Comparison of ENCODE assay signal across 9 mouse cellular contexts in genomic region chr13:56221129-56221910, GRCm38 (mm10). TPM values are rescaled to one million over a fixed set of nuclear protein-coding genes. Genes with fewer than 3 reads are reported as not detected.
DNase-seq lines count a peak whose midpoint lies in the region; ATAC-seq and TF ChIP-seq lines count a peak whose summit lies in the region.
"Had no signal": no experiment of that assay in that cellular context is flagged by ENCODE, and none has a peak within 500 bp of the region (broad histone marks: within the 10 kb centered on the region; RNA-seq: fewer than 3 reads in every experiment).

No protein-coding gene starts in this region.

- ATAC-seq in kidney, postnatal 0 days (replicated peaks; ENCODE audit: low FRiP score, low read depth): peak; percentile 52
- ATAC-seq in hindbrain, embryonic 12.5 days (ENCODE audit: low FRiP score): peak; percentile 86

- TF ChIP-seq CTCF in kidney, postnatal 0 days (IDR thresholded peaks at IDR 0.05; ENCODE audit: low read depth): peak; percentile 13; the same call in 1 of the 2 replicates

- peaks cover 3% of the 10 kb centered on the region; the same call in 1 of the 2 replicates for H3K4me1 ChIP-seq in kidney, postnatal 0 days (replicated peaks; ENCODE audit: insufficient read depth, low read length)
- peaks cover 39% of the 10 kb centered on the region for H3K4me1 ChIP-seq in hindbrain, embryonic 12.5 days
- peaks cover 82% of the 10 kb centered on the region for H3K4me1 ChIP-seq in midbrain, embryonic 10.5 days

- H3K27ac ChIP-seq in kidney, postnatal 0 days: no peak overlapping the region
- H3K27ac ChIP-seq in hindbrain, embryonic 12.5 days: peak overlapping the region; percentile 74
- peak overlapping the region; percentile 93 for H3K27ac ChIP-seq in midbrain, embryonic 10.5 days (replicated peaks)

- H3K36me3 ChIP-seq in kidney, postnatal 0 days (ENCODE audit: insufficient read depth, low read length): no peaks in the 10 kb centered on the region
- H3K36me3 ChIP-seq in hindbrain, embryonic 12.5 days: no peaks in the 10 kb centered on the region
- no peaks in the 10 kb centered on the region for H3K36me3 ChIP-seq in midbrain, embryonic 10.5 days

- peak overlapping the region; percentile 37; the same call in 1 of the 2 replicates for H3K9ac ChIP-seq in kidney, postnatal 0 days (ENCODE audit: low read depth, low read length)
- H3K9ac ChIP-seq in hindbrain, embryonic 12.5 days: peak overlapping the region; percentile 48

- peak; percentile 56 for DNase-seq in kidney, postnatal 0 days (ENCODE audit: low spot score)
- no peak for DNase-seq in kidney, adult 18-20 months
- DNase-seq in embryo, embryonic 10 days (ENCODE audit: low spot score): peak; percentile 81
- peak; percentile 89 for DNase-seq in midbrain, embryonic 10.5 days (ENCODE audit: low spot score)
- DNase-seq in gastrocnemius, postnatal 4 days (ENCODE audit: low spot score in 2 of 2): no peak
- no peak for DNase-seq in spleen, postnatal 36 days (ENCODE audit: low spot score in 2 of 2)
- DNase-seq in lung, postnatal 4 days: no peak

- WGBS in kidney, postnatal 0 days: under 1% methylated on average over 46 of the region's 46 CpGs
- WGBS in hindbrain, embryonic 12.5 days: under 1% methylated on average over 45 of the region's 46 CpGs
- under 1% methylated on average over 46 of the region's 46 CpGs for WGBS in midbrain, embryonic 10.5 days

- H3K4me2 ChIP-seq in kidney, postnatal 0 days (ENCODE audit: low read length): peak overlapping the region; percentile 69
- peak overlapping the region; percentile 58 for H3K4me2 ChIP-seq in hindbrain, embryonic 12.5 days (replicated peaks)

- H3K4me3 ChIP-seq in kidney, postnatal 0 days (replicated peaks; ENCODE audit: low read depth, low read length): peak overlapping the region; percentile 34
- peak overlapping the region; percentile 29 for H3K4me3 ChIP-seq in hindbrain, embryonic 12.5 days
- peak overlapping the region; percentile 52 for H3K4me3 ChIP-seq in midbrain, embryonic 10.5 days

- peaks cover 26% of the 10 kb centered on the region for H3K27me3 ChIP-seq in kidney, postnatal 0 days (ENCODE audit: insufficient read depth, low read length)
- H3K27me3 ChIP-seq in hindbrain, embryonic 12.5 days: peaks cover 86% of the 10 kb centered on the region
- H3K27me3 ChIP-seq in midbrain, embryonic 10.5 days (ENCODE audit: low read depth, poor library complexity, severe bottlenecking): peaks cover 94% of the 10 kb centered on the region

- no peaks in the 10 kb centered on the region for H3K9me3 ChIP-seq in kidney, postnatal 0 days (replicated peaks; ENCODE audit: low read length)
- no peaks in the 10 kb centered on the region for H3K9me3 ChIP-seq in hindbrain, embryonic 12.5 days (replicated peaks)
- no peaks in the 10 kb centered on the region for H3K9me3 ChIP-seq in midbrain, embryonic 10.5 days (replicated peaks)

RNA-seq across cellular contexts. Expression of gene Neurog1, which starts 30.6 kb away (rescaled TPM):
- not detected in 2 replicates for polyA plus RNA-seq in kidney, postnatal 0 days (2015; fragmentation: Nextera tagmentation; extraction: Ambion mirVana)
- polyA plus RNA-seq in hindbrain, embryonic 12.5 days (2016; fragmentation: Nextera tagmentation; extraction: Ambion mirVana): 18.2 and 21.7 TPM in 2 replicates
- polyA plus RNA-seq in midbrain, embryonic 10.5 days (2016; fragmentation: Nextera tagmentation; extraction: Ambion mirVana): 33.7 and 34.4 TPM in 2 replicates
- total RNA-seq in gastrocnemius, postnatal 4 days (2021): not detected
- polyA plus RNA-seq: large intestine, adult 2 months had no signal

RNA-seq across cellular contexts. Expression of gene Tifab, which starts 42.6 kb away (rescaled TPM):
- polyA plus RNA-seq in kidney, postnatal 0 days (2015; fragmentation: Nextera tagmentation; extraction: Ambion mirVana): 1.6 and 2.0 TPM in 2 replicates
- polyA plus RNA-seq in hindbrain, embryonic 12.5 days (2016; fragmentation: Nextera tagmentation; extraction: Ambion mirVana): 1.5 and 1.6 TPM in 2 replicates
- polyA plus RNA-seq in midbrain, embryonic 10.5 days (2016; fragmentation: Nextera tagmentation; extraction: Ambion mirVana): 1.4 and 1.6 TPM in 2 replicates
- total RNA-seq in gastrocnemius, postnatal 4 days (2021): 1 to 10 TPM; 1.4 to 1.5 TPM

Comparison
In these comparisons a context has a peak if more than half of its experiments do, and no peak if none do; other contexts are left out.
1. DNase-seq: peak in kidney, postnatal 0 days (single experiment), embryo, embryonic 10 days (single experiment) and midbrain, embryonic 10.5 days (single experiment); none in kidney, adult 18-20 months (single experiment), gastrocnemius, postnatal 4 days (0 of 2), spleen, postnatal 36 days (0 of 2) and lung, postnatal 4 days (0 of 2).
2. RNA of gene Neurog1, which starts 30.6 kb away (polyA plus RNA-seq): 33.7 to 34.4 TPM in midbrain, embryonic 10.5 days and 18.2 to 21.7 TPM in hindbrain, embryonic 12.5 days; not detected in kidney, postnatal 0 days; every median in the first group is over 10 times any median in the second.
3. Peak in every context shown above with its lines, with median percentiles within 50 percentile points of each other: H3K4me3 ChIP-seq.